Mouse (Mus musculus) heart, embryonic 13.5 days (tissue): Measurements from ENCODE around the gene Ino80b. TPM values are rescaled to one million over a fixed set of nuclear protein-coding genes. Genes with fewer than 3 reads are reported as not detected.
A peak's percentile ranks its signal among the peaks of the same experiment; 100 is the strongest.

Source experiments
- ATAC-seq: fragments of 200-750 bp; cut with Nextera tagmentation; 2 replicates; pipeline ENCODE4 v1.8.0; 2017; ENCODE audit warnings: moderate TSS enrichment; ENCODE audit not compliant: insufficient number of reproducible peaks, low FRiP score, low TSS enrichment; ENCODE audit errors: extremely low read depth
- H3K27ac ChIP-seq: fragments of 300-500 bp; sonication (generic); replicated peaks from 2 replicates; pipeline ENCODE4 v1.5.1; 2015; ENCODE audit warnings: moderate library complexity, mild to moderate bottlenecking, inconsistent platforms
- H3K27me3 ChIP-seq: fragments of 300-500 bp; sonication (generic); replicated peaks from 2 replicates; pipeline ENCODE4 v1.6.1; 2015; ENCODE audit warnings: mild to moderate bottlenecking, inconsistent platforms
- H3K36me3 ChIP-seq: fragments of 300-500 bp; sonication (generic); 2 replicates; pipeline ENCODE4 v1.6.1; 2015; ENCODE audit warnings: mild to moderate bottlenecking, inconsistent platforms
- H3K4me1 ChIP-seq: fragments of 300-500 bp; sonication (generic); 2 replicates; pipeline ENCODE4 v1.6.1; 2015; ENCODE audit warnings: inconsistent platforms
- H3K4me2 ChIP-seq: fragments of 300-500 bp; sonication (generic); 2 replicates; pipeline ENCODE4 v1.6.1; 2015; ENCODE audit warnings: inconsistent platforms, mild to moderate bottlenecking, moderate library complexity
- H3K4me3 ChIP-seq: fragments of 300-500 bp; sonication (generic); 2 replicates; pipeline ENCODE4 v1.5.1; 2015; ENCODE audit warnings: moderate library complexity, mild to moderate bottlenecking, inconsistent platforms
- H3K9ac ChIP-seq: fragments of 300-500 bp; sonication (generic); 2 replicates; pipeline ENCODE4 v1.6.1; 2015; ENCODE audit warnings: inconsistent platforms, mild to moderate bottlenecking, moderate library complexity
- H3K9me3 ChIP-seq: fragments of 300-500 bp; sonication (generic); 2 replicates; pipeline ENCODE4 v1.6.1; 2016; ENCODE audit warnings: inconsistent platforms
- WGBS: fragments of 180-500 bp; shearing (Covaris S2); methylation state at CpG from one replicate; pipeline ENCODE4 v1.1.7; 2015; ENCODE audit warnings: mixed read lengths; 5-methylcytosine and 5-hydroxymethylcytosine counted together
- polyA plus RNA-seq: library from polyadenylated mRNA; unstranded; fragments of >200 nt; fragmentation: Nextera tagmentation; extraction: Ambion mirVana; gene quantifications from 2 replicates; pipeline ENCODE4 v1.2.1, GENCODE M21; 2015

Ino80b gene
- polyA plus RNA-seq, 1 experiment from 2014 or later: 8.7 TPM

GRCm38 (mm10) chr6:83116373-83117164, 8.7 kb downstream of the Ino80b start:
- 72% methylated on average over 11 of the region's 11 CpGs for WGBS

GRCm38 (mm10) chr6:83115682-83116372, 9.4 kb downstream of the Ino80b start:
- Histone ChIP-seq H3K9me3 (no peaks in the 10 kb centered on the region), H3K9ac (peak overlapping the region; percentile 93), H3K4me3 (peak overlapping the region; percentile 80), H3K4me2 (peak overlapping the region; percentile 98), H3K36me3 (peaks cover 43% of the 10 kb centered on the region), H3K27me3 (no peaks in the 10 kb centered on the region), H3K4me1 (peaks cover 55% of the 10 kb centered on the region), H3K27ac (peak overlapping the region; percentile 84)
- ATAC-seq: no peak
- 1% methylated on average over 44 of the region's 48 CpGs for WGBS

More at GRCm38 (mm10) chr6:83116373-83117164, 8.7 kb downstream of the Ino80b start:
- no peaks in the 10 kb centered on the region for H3K9me3 ChIP-seq
- peak overlapping the region; percentile 93 for H3K9ac ChIP-seq
- peaks cover 36% of the 10 kb centered on the region for H3K36me3 ChIP-seq
- peak overlapping the region; percentile 80 for H3K4me3 ChIP-seq
- peaks cover 52% of the 10 kb centered on the region for H3K4me1 ChIP-seq
- no peaks in the 10 kb centered on the region for H3K27me3 ChIP-seq
- H3K27ac ChIP-seq: peak overlapping the region; percentile 84; the same call in 1 of the 2 replicates
- peak overlapping the region; percentile 98 for H3K4me2 ChIP-seq
- no peak for ATAC-seq

GRCm38 (mm10) chr6:83115011-83115671, 10.1 kb downstream of the Ino80b start, which contains the start of gene Mogs:
Mogs (plus strand) TSS chr6:83115496.
- Histone ChIP-seq H3K4me1 (peaks cover 54% of the 10 kb centered on the region), H3K4me2 (peak within 1 kb of the TSS; percentile 98), H3K36me3 (peaks cover 50% of the 10 kb centered on the region), H3K27ac (peak within 1 kb of the TSS; percentile 84), H3K9ac (peak within 1 kb of the TSS; percentile 93), H3K9me3 (no peaks in the 10 kb centered on the region), H3K27me3 (no peaks in the 10 kb centered on the region), H3K4me3 (peak within 1 kb of the TSS; percentile 80)
- WGBS: under 1% methylated on average over 58 of the region's 58 CpGs
- ATAC-seq: peak; percentile 77

GRCm38 (mm10) chr6:83111510-83112136, 13.6 kb downstream of the Ino80b start:
- Histone ChIP-seq H3K4me2 (peak overlapping the region; percentile 35), H3K27ac (peak overlapping the region; percentile 33)
- WGBS: 67% methylated on average over 4 of the region's 4 CpGs

GRCm38 (mm10) chr6:83108762-83109668, 16.2 kb downstream of the Ino80b start, which contains the start of gene Mrpl53:
Mrpl53 (plus strand) TSS chr6:83109040.
- Histone ChIP-seq H3K9me3 (no peaks in the 10 kb centered on the region), H3K27me3 (no peaks in the 10 kb centered on the region), H3K9ac (peak within 1 kb of the TSS; percentile 97), H3K4me2 (peak within 1 kb of the TSS; percentile 94), H3K4me3 (peak within 1 kb of the TSS; percentile 92), H3K4me1 (peaks cover 34% of the 10 kb centered on the region), H3K36me3 (peaks cover 37% of the 10 kb centered on the region), H3K27ac (peak within 1 kb of the TSS; percentile 87)
- ATAC-seq: peak; percentile 62
- WGBS: under 1% methylated on average over 76 of the region's 76 CpGs

More at GRCm38 (mm10) chr6:83111510-83112136, 13.6 kb downstream of the Ino80b start:
- Histone ChIP-seq H3K9me3 (no peaks in the 10 kb centered on the region), H3K27me3 (no peaks in the 10 kb centered on the region), H3K9ac (peak overlapping the region; percentile 38; the same call in 1 of the 2 replicates), H3K4me1 (peaks cover 50% of the 10 kb centered on the region), H3K4me3 (no peak overlapping the region), H3K36me3 (peaks cover 27% of the 10 kb centered on the region)
- ATAC-seq: no peak

- Histone ChIP-seq H3K9ac (peak overlapping the region; percentile 97), H3K27me3 (no peaks in the 10 kb centered on the region), H3K9me3 (no peaks in the 10 kb centered on the region), H3K4me3 (peak overlapping the region; percentile 92), H3K27ac (peak overlapping the region; percentile 87; the same call in 1 of the 2 replicates), H3K4me1 (peaks cover 41% of the 10 kb centered on the region), H3K36me3 (peaks cover 37% of the 10 kb centered on the region), H3K4me2 (peak overlapping the region; percentile 94)
- no peak for ATAC-seq
- WGBS: 33% methylated on average over 13 of the region's 13 CpGs
Observed at GRCm38 (mm10) chr6:83107566-83108400, 17.4 kb downstream of the Ino80b start.

- ATAC-seq: no peak
- 81% methylated on average over 4 of the region's 4 CpGs for WGBS
Observed at GRCm38 (mm10) chr6:83104158-83104557, 21.1 kb downstream of the Ino80b start.

GRCm38 (mm10) chr6:83103130-83103650, 22.0 kb downstream of the Ino80b start:
- Histone ChIP-seq H3K27ac (no peak overlapping the region), H3K9me3 (no peaks in the 10 kb centered on the region), H3K9ac (peak overlapping the region; percentile 88), H3K27me3 (peaks cover 22% of the 10 kb centered on the region), H3K4me1 (peaks cover 25% of the 10 kb centered on the region), H3K36me3 (peaks cover 17% of the 10 kb centered on the region), H3K4me2 (peak overlapping the region; percentile 100), H3K4me3 (peak overlapping the region; percentile 77)
- no peak for ATAC-seq
- WGBS: 41% methylated on average over 11 of the region's 11 CpGs

More at GRCm38 (mm10) chr6:83104158-83104557, 21.1 kb downstream of the Ino80b start:
- Histone ChIP-seq H3K4me2 (no peak overlapping the region), H3K4me1 (peaks cover 30% of the 10 kb centered on the region), H3K4me3 (no peak overlapping the region), H3K9me3 (no peaks in the 10 kb centered on the region), H3K27me3 (peaks cover 13% of the 10 kb centered on the region), H3K36me3 (peaks cover 17% of the 10 kb centered on the region), H3K27ac (no peak overlapping the region), H3K9ac (no peak overlapping the region)
